Mouse (Mus musculus): ENCODE measurements around the gene Idh1.

DNA sequence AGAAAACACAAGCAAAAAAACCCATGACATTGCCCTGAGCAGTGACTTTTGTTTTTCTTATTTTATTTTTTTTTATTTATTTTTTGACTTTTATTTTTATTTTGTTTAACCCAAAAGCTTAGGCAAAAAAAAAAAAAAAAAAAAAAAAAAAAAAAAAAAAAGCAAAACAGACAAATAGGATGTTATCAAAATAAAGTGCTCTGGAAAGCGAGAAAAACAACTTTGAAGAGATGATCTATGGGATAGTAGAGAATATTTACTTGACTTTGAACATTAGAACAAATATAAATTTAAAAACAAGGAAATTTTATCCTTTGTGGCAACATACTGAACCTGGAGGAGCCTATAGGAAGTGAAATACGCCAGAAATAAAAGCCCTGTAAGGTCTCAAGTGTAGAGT lies 2.3 kb downstream of the Idh1 start:
- TF ChIP-seq POLR2A (IDR thresholded peaks at IDR 0.05; ENCODE audit: control insufficient read depth, low read depth, low read length) (no peak), CTCF (IDR thresholded peaks at IDR 0.05; ENCODE audit: control insufficient read depth, insufficient read depth, insufficient replicate concordance, low read depth, low read length) (no peak)
